Mouse (Mus musculus) cerebellum, adult 2 months (tissue): ENCODE results near the gene Cops3.

Experiments used
- CTCF ChIP-seq: fragments of 200-500 bp; IDR thresholded peaks from 2 replicates; pipeline ENCODE4 v1.5.1; 2011; ENCODE audit warnings: low read depth, mild to moderate bottlenecking, control low read depth, low read length, moderate library complexity, borderline replicate concordance; ENCODE audit not compliant: insufficient read depth
- POLR2A ChIP-seq: fragments of 200-500 bp; IDR thresholded peaks from 2 replicates; pipeline ENCODE4 v1.6.1; 2011; ENCODE audit warnings: low read length, control low read depth, borderline replicate concordance; ENCODE audit not compliant: insufficient read depth

- TF ChIP-seq CTCF (peak; percentile 43; the same call in 1 of the 2 replicates), POLR2A (no peak)
These were observed 35.1 kb downstream of the Cops3 start for GRCm38 (mm10) chr11:59804409-59805110.
